Mouse (Mus musculus) lung, postnatal 0 days (tissue): ENCODE measurements at regions not wholly inside any gene's neighbourhood (a gene's known extent, or its start where the extent isn't known, plus 50 kb on each side); places are given as distances from the start of the nearest gene placed in this dataset.

Experiments used
- CTCF ChIP-seq: IDR thresholded peaks from 2 replicates; pipeline ENCODE4 v1.5.1; 2016; ENCODE audit warnings: antibody characterized with exemption, mild to moderate bottlenecking
- EP300 ChIP-seq: IDR thresholded peaks from 2 replicates; pipeline ENCODE4 v1.6.1; 2016; ENCODE audit warnings: antibody characterized with exemption, mild to moderate bottlenecking, control low read depth

DNA sequence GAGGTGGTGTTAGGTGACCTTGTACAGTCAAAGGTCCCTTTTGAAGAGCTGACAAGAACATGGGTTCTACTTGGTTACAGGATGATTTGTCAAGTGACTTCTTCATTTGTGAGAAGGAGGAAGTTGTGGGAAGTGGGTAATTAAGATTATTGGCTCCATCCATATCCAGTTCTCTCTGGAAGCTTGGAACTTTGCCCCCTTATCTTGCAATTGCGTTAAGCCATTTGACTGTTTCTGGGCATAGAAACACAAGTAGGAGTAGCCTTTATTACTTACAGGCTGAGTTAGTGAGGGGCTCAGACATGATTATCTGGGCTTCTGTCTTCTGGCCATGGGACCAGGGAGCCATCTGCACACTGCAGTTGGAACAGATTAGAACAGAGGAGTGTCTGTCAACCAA is 192.5 kb downstream of the Kit start:
- TF ChIP-seq CTCF: no peak
- no peak for TF ChIP-seq EP300
